ENCODE assay signal across 11 mouse cellular contexts in the genomic region with DNA sequence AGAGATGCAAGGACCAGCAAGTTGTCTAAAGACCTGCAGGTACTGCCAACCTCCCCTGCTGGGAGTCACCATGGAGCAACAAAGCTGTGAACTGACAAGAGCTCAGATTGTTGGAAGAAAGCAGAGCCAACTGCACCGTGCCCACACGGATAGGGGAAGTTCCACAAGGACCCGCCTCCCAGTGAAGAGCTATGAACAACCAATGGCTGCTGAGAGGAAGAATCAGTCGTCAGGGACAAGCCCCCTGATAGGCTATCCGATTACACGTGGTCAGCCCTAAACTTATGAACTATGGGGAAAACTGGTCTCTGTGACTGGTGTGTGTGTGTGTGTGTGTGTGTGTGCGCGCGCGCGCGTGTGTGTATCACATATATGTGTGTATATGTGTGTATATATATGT.
DNase-seq lines count a peak whose midpoint lies in the region; ATAC-seq and TF ChIP-seq lines count a peak whose summit lies in the region.
"Had no signal": no experiment of that assay in that cellular context is flagged by ENCODE, and none has a peak within 500 bp of the region (broad histone marks: within the 10 kb centered on the region; RNA-seq: fewer than 3 reads in every experiment).

No protein-coding gene starts in this region.

- H3K4me3 ChIP-seq in ES-E14 (ENCODE audit: insufficient read depth in 1 of 2, low read depth in 1 of 2, low read length in 2 of 2, poor library complexity in 1 of 2, severe bottlenecking in 1 of 2): 0 out of 4 replicates have a peak overlapping the region, but pooled peaks of 1 of the 2 experiments have one; percentile 31
- H3K4me3 ChIP-seq in forebrain, postnatal 0 days (ENCODE audit: low read depth, low read length): no peak overlapping the region
- H3K4me3 ChIP-seq in midbrain, embryonic 12.5 days: 0 out of 2 replicates have a peak overlapping the region, but pooled peaks have one; percentile 7
- H3K4me3 ChIP-seq: gastrocnemius, adult 2 months had no signal

- no peak overlapping the region for H3K27ac ChIP-seq in ES-E14 (ENCODE audit: insufficient read depth, low read depth, low read length, poor library complexity, severe bottlenecking)
- H3K27ac ChIP-seq in forebrain, postnatal 0 days (ENCODE audit: low read depth, low read length): no peak overlapping the region
- H3K27ac ChIP-seq in midbrain, embryonic 12.5 days (replicated peaks): 0 out of 2 replicates have a peak overlapping the region, but pooled peaks have one; percentile 20
- H3K27ac ChIP-seq: gastrocnemius, adult 2 months had no signal

- no peak for DNase-seq in ES-E14 (ENCODE audit: low read depth, low spot score)
- DNase-seq in brain, adult 2 months (ENCODE audit: low read depth, low spot score): peak; percentile 25
- DNase-seq in forebrain, postnatal 0 days: peak; percentile 27
- DNase-seq in spleen, postnatal 4 days (ENCODE audit: low spot score in 2 of 2): no peak
- no peak for DNase-seq in testis, postnatal 10 days (ENCODE audit: low spot score)
- DNase-seq: cerebellum, adult 11-12 months; gastrocnemius, adult 2 months; kidney, postnatal 25 days; lung, postnatal 10 days had no signal

- 0 out of 4 replicates have a peak, but pooled peaks cover 0 to 6% of the 10 kb centered on the region in 2 experiments for H3K4me1 ChIP-seq in ES-E14 (ENCODE audit: control insufficient read depth in 2 of 2, insufficient read depth in 2 of 2, low read length in 2 of 2, poor library complexity in 1 of 2)
- no peaks in the 10 kb centered on the region for H3K4me1 ChIP-seq in forebrain, postnatal 0 days (ENCODE audit: insufficient read depth)
- H3K4me1 ChIP-seq in midbrain, embryonic 12.5 days: peaks cover 25% of the 10 kb centered on the region

- no peaks in the 10 kb centered on the region for H3K27me3 ChIP-seq in forebrain, postnatal 0 days (ENCODE audit: insufficient read depth, low read length)
- H3K27me3 ChIP-seq in midbrain, embryonic 12.5 days: peaks cover 12% of the 10 kb centered on the region

- WGBS in forebrain, postnatal 0 days: 63% methylated on average over 12 of the region's 12 CpGs
- WGBS in midbrain, embryonic 12.5 days: 63% methylated on average over 12 of the region's 12 CpGs

- no peaks in the 10 kb centered on the region for H3K9me3 ChIP-seq in ES-E14 (ENCODE audit: control insufficient read depth, insufficient read depth, low read depth, low read length)
- no peaks in the 10 kb centered on the region for H3K9me3 ChIP-seq in forebrain, postnatal 0 days (ENCODE audit: low read length)
- no peaks in the 10 kb centered on the region for H3K9me3 ChIP-seq in midbrain, embryonic 12.5 days

- H3K9ac ChIP-seq in ES-E14 (ENCODE audit: insufficient read depth, low read depth, low read length, poor library complexity, severe bottlenecking): no peak overlapping the region
- H3K9ac ChIP-seq in forebrain, postnatal 0 days: peak overlapping the region; percentile 18; the same call in 1 of the 2 replicates
- no peak overlapping the region for H3K9ac ChIP-seq in midbrain, embryonic 12.5 days (replicated peaks)

- no peaks in the 10 kb centered on the region for H3K36me3 ChIP-seq in ES-E14 (ENCODE audit: control insufficient read depth, insufficient read depth, low read length, poor library complexity, severe bottlenecking)
- H3K36me3 ChIP-seq in forebrain, postnatal 0 days (ENCODE audit: insufficient read depth): no peaks in the 10 kb centered on the region
- H3K36me3 ChIP-seq in midbrain, embryonic 12.5 days: no peaks in the 10 kb centered on the region

- H3K4me2 ChIP-seq in forebrain, postnatal 0 days (ENCODE audit: low read depth): peak overlapping the region; percentile 39
- H3K4me2 ChIP-seq in midbrain, embryonic 12.5 days (replicated peaks): peak overlapping the region; percentile 34

- TF ChIP-seq CTCF in forebrain, postnatal 0 days (IDR thresholded peaks at IDR 0.05; ENCODE audit: low read depth): no peak

- ATAC-seq in forebrain, postnatal 0 days: peak; percentile 79
- 0 out of 2 replicates have a peak, but pooled peaks have one; percentile 41 for ATAC-seq in midbrain, embryonic 12.5 days (ENCODE audit: low FRiP score, low read depth)
- no peak for ATAC-seq in erythroid progenitor cell, adult 5-6 weeks (replicated peaks; ENCODE audit: low FRiP score, poor library complexity, severe bottlenecking)

- in situ Hi-C loops in ES-E14 (cut with MboI; ENCODE audit: low sequenced_read_pairs in 2 of 2, unreplicated experiment in 2 of 2): no loop called here

TF ChIP-seq in ES-E14, 5 proteins besides CTCF, POLR2A, EP300 and RAD21:
- TF ChIP-seq MAFK (IDR thresholded peaks at IDR 0.05; ENCODE audit: insufficient read depth, low read depth, low read length) (no peak), ZC3H11A (IDR thresholded peaks at IDR 0.05; ENCODE audit: borderline replicate concordance, low read depth, low read length) (no peak), CHD2 (IDR thresholded peaks at IDR 0.05; ENCODE audit: low read depth, low read length) (peak; percentile 46; the same call in 1 of the 2 replicates)

Comparison
In these comparisons a context has a peak if more than half of its experiments do, and no peak if none do; other contexts are left out.
1. DNase-seq: peak in brain, adult 2 months (single experiment) and forebrain, postnatal 0 days (single experiment); none in ES-E14 (single experiment), spleen, postnatal 4 days (0 of 2) and testis, postnatal 10 days (single experiment).